Mouse (Mus musculus) liver, adult 2 months (tissue): ENCODE results near the gene Mmp17.

Experiments used
- CTCF ChIP-seq: fragments of 200-500 bp; IDR thresholded peaks from 2 replicates; pipeline ENCODE4 v1.5.1; 2011; ENCODE audit warnings: low read depth, low read length, control low read depth
- POLR2A ChIP-seq: fragments of 200-500 bp; IDR thresholded peaks from 2 replicates; pipeline ENCODE4 v1.6.1; 2011; ENCODE audit warnings: low read length, control low read depth; ENCODE audit not compliant: insufficient read depth; ENCODE audit errors: extremely low read depth

GRCm38 (mm10) chr5:129535021-129535420 is 48.9 kb upstream of the Mmp17 start:
- TF ChIP-seq POLR2A (no peak), CTCF (no peak)
